Mouse (Mus musculus) ES-E14 (cell line): ENCODE measurements at regions not wholly inside any gene's neighbourhood (a gene's known extent, or its start where the extent isn't known, plus 50 kb on each side); places are given as distances from the start of the nearest gene placed in this dataset.

Source experiments
- CHD2 ChIP-seq: IDR thresholded peaks from 2 replicates; pipeline ENCODE4 v1.6.1; 2014; ENCODE audit warnings: mild to moderate bottlenecking, low read depth, low read length, inconsistent platforms
- HCFC1 ChIP-seq: IDR thresholded peaks from 2 replicates; pipeline ENCODE4 v1.6.1; 2012; ENCODE audit warnings: low read length, inconsistent platforms, borderline replicate concordance; ENCODE audit not compliant: insufficient read depth
- ZC3H11A ChIP-seq: IDR thresholded peaks from 2 replicates; pipeline ENCODE4 v1.6.1; 2012; ENCODE audit warnings: low read depth, mild to moderate bottlenecking, inconsistent platforms, low read length, borderline replicate concordance
- ZNF384 ChIP-seq: IDR thresholded peaks from 2 replicates; pipeline ENCODE4 v1.6.1; 2012; ENCODE audit warnings: low read depth, low read length, inconsistent platforms

GRCm38 (mm10) chr3:8006273-8006672 is 1386.0 kb upstream of the 1700008P02Rik start:
- TF ChIP-seq ZC3H11A (no peak), ZNF384 (no peak), CHD2 (no peak), HCFC1 (no peak)
